Mouse (Mus musculus) C2C12 (cell line): ENCODE results near the gene Gm266. TPM values are rescaled to one million over a fixed set of nuclear protein-coding genes. Genes with fewer than 3 reads are reported as not detected.

ENCODE experiments used
- H3K27me3 ChIP-seq: one replicate; pipeline ENCODE4 v1.6.1; 2011; ENCODE audit not compliant: control insufficient read depth, insufficient read depth, insufficient read length
- H3K36me3 ChIP-seq: one replicate; pipeline ENCODE4 v1.6.1; 2011; ENCODE audit not compliant: control insufficient read depth, insufficient read depth
- H3K4me3 ChIP-seq: one replicate; pipeline ENCODE4 v1.5.1; 2011; ENCODE audit warnings: mild to moderate bottlenecking, control low read depth; ENCODE audit not compliant: poor library complexity, insufficient read depth, severe bottlenecking
- H3K79me2 ChIP-seq: one replicate; pipeline ENCODE4 v1.6.1; 2011; ENCODE audit not compliant: control insufficient read depth, insufficient read depth
- H3K79me3 ChIP-seq: one replicate; pipeline ENCODE4 v1.6.1; 2011; ENCODE audit warnings: low read depth, control low read depth
- H3ac ChIP-seq: one replicate; pipeline ENCODE3; 2011; ENCODE audit warnings: low read depth; ENCODE audit not compliant: control insufficient read depth, insufficient read length
- CEBPB ChIP-seq: IDR thresholded peaks from one replicate; pipeline ENCODE4 v1.6.1; 2011; ENCODE audit warnings: low read depth, mild to moderate bottlenecking, control low read depth, moderate library complexity
- CTCF ChIP-seq: IDR thresholded peaks from one replicate; pipeline ENCODE4 v1.5.1; 2011; ENCODE audit not compliant: control insufficient read depth, insufficient read depth, insufficient read length
- FOSL1 ChIP-seq: IDR thresholded peaks from one replicate; pipeline ENCODE4 v1.8.0; 2011; ENCODE audit warnings: mild to moderate bottlenecking, low read length; ENCODE audit not compliant: poor library complexity, insufficient read depth, severe bottlenecking
- MAX ChIP-seq: IDR thresholded peaks from one replicate; pipeline ENCODE4 v1.6.1; 2011; ENCODE audit warnings: mild to moderate bottlenecking, control low read depth
- MYOD1 ChIP-seq: IDR thresholded peaks from one replicate; pipeline ENCODE4 v1.6.1; 2011; ENCODE audit warnings: low read depth; ENCODE audit not compliant: control insufficient read depth, insufficient read length
- MYOG ChIP-seq: IDR thresholded peaks from one replicate; pipeline ENCODE4 v1.6.1; 2011; ENCODE audit not compliant: control insufficient read depth, insufficient read length; ENCODE audit errors: extremely low read depth
- USF1 ChIP-seq: IDR thresholded peaks from one replicate; pipeline ENCODE4 v1.6.1; 2011; ENCODE audit warnings: low read depth, mild to moderate bottlenecking, control low read depth, moderate library complexity
- long read RNA-seq, 2 experiments: library from polyadenylated mRNA; unstranded; transcript quantifications; one replicate each; pipeline ENCODE4 v2.0.0; 2019 to 2020
- polyA plus RNA-seq: library from polyadenylated mRNA; unstranded; fragments of >200 nt; fragmentation: generic; extraction: Trizol; gene quantifications from one replicate; pipeline ENCODE4 v1.2.1, GENCODE M21; 2012; ENCODE audit warnings: missing spikeins

Gm266 gene
- 2.1 TPM for polyA plus RNA-seq
- long read RNA-seq, experiment 1 = 0 reads
- long read RNA-seq, experiment 2 = 0 reads

DNA sequence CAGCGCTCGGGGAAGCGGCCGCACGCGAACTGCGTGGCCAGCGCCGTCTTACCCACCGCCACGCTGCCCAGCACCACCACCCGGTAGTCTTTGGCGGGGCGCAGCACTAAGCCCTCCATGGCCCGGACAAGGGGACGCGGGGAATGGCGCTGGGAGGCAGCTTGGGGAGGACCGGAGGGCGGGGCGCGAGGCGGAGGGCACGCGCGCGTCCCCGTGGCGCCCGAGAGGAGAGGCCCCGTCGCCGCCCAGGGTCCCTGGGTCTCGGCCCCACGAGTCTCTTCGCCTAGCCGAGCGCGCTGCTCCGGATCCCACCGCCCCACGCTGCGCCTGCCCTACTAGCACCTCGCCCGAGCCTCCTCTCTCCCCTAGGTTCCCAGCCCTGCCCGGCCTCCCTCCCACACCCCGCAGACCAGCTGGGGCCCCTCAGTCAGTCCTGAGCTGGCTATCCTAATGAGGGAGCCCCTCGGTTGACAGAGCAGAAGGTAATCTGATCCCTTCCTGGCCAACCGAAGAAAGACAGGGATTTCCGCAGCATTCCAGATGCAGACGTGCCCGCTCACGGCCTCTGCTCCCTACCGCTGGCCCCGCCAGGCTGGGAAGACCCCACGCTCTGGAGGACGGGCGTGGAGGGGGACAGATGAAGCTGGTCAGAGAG is at the start of gene Gm266:
Gene Gm266, minus strand, starts transcription at position 172 of the 655 bp plus-strand sequence.
- Histone ChIP-seq H3K79me2 (no peaks in the 10 kb centered on the region), H3K36me3 (no peaks in the 10 kb centered on the region), H3K79me3 (no peaks in the 10 kb centered on the region), H3K27me3 (peaks cover 18% of the 10 kb centered on the region), H3K4me3 (no peak within 1 kb of the TSS), H3ac (peak within 1 kb of the TSS; percentile 47)
- TF ChIP-seq CTCF = no peak
- no peak for TF ChIP-seq FOSL1
- no peak for TF ChIP-seq CEBPB
- TF ChIP-seq USF1 = no peak
- TF ChIP-seq MAX = no peak

DNA sequence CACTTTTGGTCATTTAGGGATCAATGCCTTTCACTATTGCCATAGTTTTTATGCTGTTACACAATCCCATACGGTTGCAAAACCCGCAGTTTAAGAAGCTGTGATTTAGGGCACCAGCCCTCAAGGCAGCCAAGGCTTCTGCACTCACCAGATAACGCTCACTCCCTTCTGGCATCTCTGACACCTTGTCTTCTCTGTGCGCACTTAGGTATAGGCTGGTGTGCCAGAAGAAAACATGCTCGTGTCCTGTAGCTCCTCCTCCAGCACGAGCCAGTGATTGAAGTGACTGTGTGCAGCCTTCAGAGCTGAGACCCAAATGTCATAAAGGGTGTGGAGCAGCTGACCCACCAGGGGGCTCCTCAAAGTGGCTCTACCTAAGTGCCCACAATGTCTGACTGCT is 49.7 kb upstream of the Gm266 start:
- peaks cover 17% of the 10 kb centered on the region for H3K36me3 ChIP-seq
- no peak for TF ChIP-seq MYOG
- no peak for TF ChIP-seq CEBPB
- TF ChIP-seq MAX = no peak
- no peak for TF ChIP-seq USF1
- no peak for TF ChIP-seq CTCF
- no peak for TF ChIP-seq MYOD1
- TF ChIP-seq FOSL1 = no peak

DNA sequence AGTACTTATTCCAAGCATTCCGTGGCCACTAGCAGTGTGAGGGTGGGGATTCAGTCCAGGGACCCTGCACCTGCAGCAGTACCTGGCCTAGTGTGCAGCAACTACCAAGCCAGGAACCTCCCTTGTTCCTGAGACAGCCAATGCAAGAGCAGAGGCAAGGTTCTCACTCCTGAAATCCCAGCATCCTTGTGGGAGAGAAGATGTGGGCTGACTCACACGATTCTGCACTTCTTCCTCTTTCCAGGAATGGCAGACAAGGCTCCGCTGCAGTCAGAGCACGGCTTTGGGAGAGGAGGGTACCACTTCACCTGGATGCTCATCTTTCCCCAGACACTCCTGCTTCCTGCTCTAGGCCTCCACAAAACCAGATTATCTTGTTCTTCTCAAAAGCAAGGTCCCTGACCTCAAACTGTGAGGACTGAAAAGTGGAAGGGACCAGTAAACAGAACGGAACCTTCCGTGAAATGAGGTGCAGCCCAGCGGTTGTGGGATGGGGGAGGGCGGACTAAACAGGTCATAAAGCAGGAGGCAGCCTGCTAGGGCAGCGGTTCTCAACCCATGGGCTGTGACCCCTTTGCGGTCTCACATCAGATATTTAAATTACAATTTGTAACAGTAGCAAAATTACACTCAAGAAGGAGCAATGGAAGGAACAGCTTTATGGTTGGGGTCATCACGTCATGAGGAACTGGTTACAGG is 47.6 kb upstream of the Gm266 start:
- no peaks in the 10 kb centered on the region for H3K36me3 ChIP-seq

More for the DNA sequence above, 49.7 kb upstream of the Gm266 start:
- Histone ChIP-seq H3K79me2 (peaks cover 30% of the 10 kb centered on the region), H3ac (no peak overlapping the region), H3K79me3 (peaks cover 17% of the 10 kb centered on the region), H3K4me3 (no peak overlapping the region), H3K27me3 (no peaks in the 10 kb centered on the region)

DNA sequence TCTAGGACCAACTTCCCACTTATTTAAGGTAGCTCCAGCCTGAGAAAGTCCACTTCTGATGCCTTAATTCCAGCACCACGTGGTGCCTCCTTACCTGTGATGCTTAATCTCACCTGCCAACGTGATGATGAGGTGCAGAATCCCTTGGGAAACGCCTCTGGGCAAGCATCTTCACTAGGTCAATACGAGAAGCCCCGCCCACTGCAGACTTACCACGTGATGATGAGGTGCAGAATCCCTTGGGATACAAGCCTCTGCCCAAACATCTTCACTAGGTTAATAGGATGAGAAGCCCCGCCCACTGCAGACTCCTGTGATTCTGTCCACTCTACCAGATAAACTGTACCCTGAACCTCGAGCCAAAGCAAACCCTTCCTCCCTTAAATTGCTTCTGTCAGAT is 43.6 kb upstream of the Gm266 start:
- Histone ChIP-seq H3K27me3 (no peaks in the 10 kb centered on the region), H3K79me3 (no peaks in the 10 kb centered on the region), H3K36me3 (no peaks in the 10 kb centered on the region), H3ac (no peak overlapping the region), H3K4me3 (no peak overlapping the region), H3K79me2 (no peaks in the 10 kb centered on the region)
- no peak for TF ChIP-seq MYOD1
- peak; percentile 68 for TF ChIP-seq USF1

More for the DNA sequence above, 47.6 kb upstream of the Gm266 start:
- Histone ChIP-seq H3K27me3 (no peaks in the 10 kb centered on the region), H3K79me3 (no peaks in the 10 kb centered on the region), H3ac (no peak overlapping the region), H3K4me3 (no peak overlapping the region), H3K79me2 (peaks cover 10% of the 10 kb centered on the region)
- no peak for TF ChIP-seq CTCF

DNA sequence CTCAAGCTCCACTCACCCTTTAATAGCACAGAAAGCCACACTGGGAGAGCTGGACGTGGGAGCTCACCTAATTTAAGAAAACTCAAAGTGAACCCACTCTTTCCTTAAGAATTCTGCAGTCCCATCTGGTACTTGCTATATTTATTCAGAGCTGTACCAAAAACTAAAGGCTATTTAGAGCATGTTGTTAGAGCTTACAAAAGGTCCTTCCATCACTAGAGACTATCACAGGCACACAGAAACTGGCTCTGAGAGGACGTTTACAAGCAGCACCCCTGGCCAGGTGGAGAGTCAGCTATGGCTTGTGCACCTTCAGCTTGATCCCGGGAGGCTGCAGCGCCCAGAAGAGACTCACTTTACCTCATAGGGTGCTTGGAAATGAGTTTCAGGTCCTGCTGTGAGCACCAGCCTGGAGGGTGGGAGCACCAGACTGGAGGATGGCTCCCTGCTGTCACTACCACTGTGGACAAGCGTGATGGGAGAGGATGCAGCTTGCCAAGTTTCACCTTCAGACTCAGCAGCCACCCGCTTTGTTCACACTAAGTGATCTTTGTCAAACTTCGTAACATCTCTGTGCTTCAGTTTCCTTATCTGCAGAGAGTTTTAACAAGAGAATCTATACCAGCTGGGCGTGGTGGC is 42.1 kb upstream of the Gm266 start:
- Histone ChIP-seq H3K79me2 (no peaks in the 10 kb centered on the region), H3K27me3 (no peaks in the 10 kb centered on the region), H3ac (no peak overlapping the region), H3K36me3 (no peaks in the 10 kb centered on the region), H3K79me3 (no peaks in the 10 kb centered on the region), H3K4me3 (no peak overlapping the region)
- TF ChIP-seq USF1 (no peak), FOSL1 (no peak), MAX (no peak), CEBPB (no peak), CTCF (no peak), MYOD1 (no peak), MYOG (no peak)

DNA sequence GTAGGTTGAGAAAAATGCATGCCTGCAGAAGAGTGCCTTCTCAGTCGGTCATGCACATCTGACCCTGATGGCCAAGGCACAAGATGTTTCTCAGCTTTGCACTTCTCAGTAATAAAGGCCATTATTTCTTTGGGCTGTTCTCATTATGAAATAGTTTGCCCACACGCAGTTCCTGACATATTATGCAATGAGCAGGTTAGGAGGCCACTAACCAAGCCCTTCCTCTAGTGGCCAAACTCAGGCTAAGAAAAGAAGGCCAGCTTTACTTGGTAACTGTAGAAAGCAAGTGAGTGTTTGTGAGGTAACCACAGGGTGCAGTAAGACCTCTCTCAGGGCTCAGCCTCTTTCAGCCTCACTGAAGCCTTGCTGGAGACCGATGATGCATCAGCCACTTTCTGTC is 39.3 kb upstream of the Gm266 start:
- Histone ChIP-seq H3K36me3 (no peaks in the 10 kb centered on the region), H3K79me2 (no peaks in the 10 kb centered on the region), H3ac (no peak overlapping the region), H3K4me3 (no peak overlapping the region), H3K27me3 (no peaks in the 10 kb centered on the region), H3K79me3 (no peaks in the 10 kb centered on the region)
- TF ChIP-seq CTCF = no peak
- no peak for TF ChIP-seq MYOD1
- no peak for TF ChIP-seq CEBPB
- TF ChIP-seq MAX = no peak
- TF ChIP-seq FOSL1 = no peak
- TF ChIP-seq MYOG = no peak
- TF ChIP-seq USF1 = no peak
